Mouse (Mus musculus): ENCODE measurements around the gene Acad12. TPM values are rescaled to one million over a fixed set of nuclear protein-coding genes. Genes with fewer than 3 reads are reported as not detected.

Acad12 gene
- polyA plus RNA-seq, 1 experiment from 2014 or later = 1.7 TPM

- ATAC-seq (ENCODE audit: low FRiP score) = no peak
Observed at GRCm38 (mm10) chr5:121570787-121571186, 48.0 kb downstream of the Acad12 start.

DNA sequence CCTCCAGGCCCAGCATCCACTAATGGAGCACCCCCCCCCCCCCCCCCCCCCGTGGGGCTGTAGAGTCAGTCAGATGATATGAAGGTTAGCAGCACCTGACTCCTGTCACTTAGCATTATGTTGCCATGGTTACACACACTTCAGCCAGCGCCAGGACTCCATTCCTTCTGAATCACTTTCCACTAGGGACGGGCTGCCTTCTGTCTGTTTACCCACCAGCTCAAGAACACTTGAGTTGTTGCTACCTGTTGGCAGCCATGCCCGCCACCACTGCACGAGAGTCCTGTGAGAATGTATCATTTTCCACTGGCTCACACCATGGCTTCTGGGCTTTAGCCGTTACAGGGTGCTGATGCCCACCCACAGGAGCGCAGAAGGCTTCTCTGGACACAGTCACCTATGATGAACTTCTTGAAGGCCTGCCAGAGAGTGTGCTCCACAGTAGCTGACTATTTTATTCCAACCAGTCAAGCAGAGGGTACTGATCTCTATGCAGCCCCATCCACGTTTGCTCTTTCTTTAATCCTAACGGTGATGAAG is 48.8 kb downstream of the Acad12 start:
- no peaks in the 10 kb centered on the region for H3K9me3 ChIP-seq
- ATAC-seq (ENCODE audit: low FRiP score) = no peak

More at GRCm38 (mm10) chr5:121570787-121571186, 48.0 kb downstream of the Acad12 start:
- Histone ChIP-seq H3K36me3 (peaks cover 66% of the 10 kb centered on the region), H3K4me2 (no peak overlapping the region), H3K9ac (no peak overlapping the region), H3K27ac (no peak overlapping the region), H3K4me1 (replicated peaks) (no peaks in the 10 kb centered on the region), H3K4me3 (no peak overlapping the region), H3K27me3 (no peaks in the 10 kb centered on the region), H3K9me3 (no peaks in the 10 kb centered on the region)
- WGBS = 81% methylated on average over 1 of the region's 1 CpGs

DNA sequence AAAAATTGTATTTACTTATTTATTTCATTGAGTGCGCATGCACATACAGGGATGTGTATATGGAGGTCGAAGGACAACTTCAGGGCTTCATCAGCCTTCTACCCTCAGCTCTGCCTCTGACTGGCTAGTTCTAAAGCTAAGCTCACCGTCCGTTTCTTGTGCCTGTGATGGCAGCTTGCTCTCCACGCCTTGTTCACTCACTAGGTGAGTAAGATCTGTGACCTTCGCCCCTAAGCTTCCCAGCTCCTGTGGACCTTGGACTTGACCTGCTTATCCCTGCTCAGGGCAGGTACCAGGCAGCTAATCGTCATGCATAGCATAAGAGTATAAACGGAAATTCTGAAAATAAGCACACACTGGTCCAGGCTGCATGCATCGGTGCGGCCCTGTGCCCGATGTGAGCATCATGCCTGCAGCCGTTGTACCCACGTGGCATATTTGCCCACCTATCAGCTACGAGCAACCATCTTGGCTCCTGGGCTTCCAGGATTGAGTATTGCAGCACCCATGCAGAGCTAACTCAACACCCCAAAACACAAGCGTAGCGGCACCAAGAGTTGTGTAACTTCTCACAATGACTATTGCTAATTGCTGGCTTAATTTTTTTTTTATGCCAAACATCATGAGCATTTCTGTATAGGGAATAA is 52.6 kb downstream of the Acad12 start:
- ATAC-seq (ENCODE audit: low FRiP score) = no peak
- Histone ChIP-seq H3K4me3 (no peak overlapping the region), H3K36me3 (peaks cover 25% of the 10 kb centered on the region), H3K27ac (no peak overlapping the region), H3K4me2 (no peak overlapping the region), H3K9ac (no peak overlapping the region), H3K9me3 (no peaks in the 10 kb centered on the region), H3K27me3 (no peaks in the 10 kb centered on the region), H3K4me1 (replicated peaks) (no peaks in the 10 kb centered on the region)
- 93% methylated on average over 16 of the region's 16 CpGs for WGBS

More for the DNA sequence above, 48.8 kb downstream of the Acad12 start:
- no peaks in the 10 kb centered on the region for H3K27me3 ChIP-seq
- no peak overlapping the region for H3K4me2 ChIP-seq
- H3K36me3 ChIP-seq = peaks cover 59% of the 10 kb centered on the region
- no peaks in the 10 kb centered on the region for H3K4me1 ChIP-seq (replicated peaks)
- no peak overlapping the region for H3K27ac ChIP-seq
- H3K4me3 ChIP-seq = no peak overlapping the region
- H3K9ac ChIP-seq = no peak overlapping the region
- 75% methylated on average over 9 of the region's 9 CpGs for WGBS

- H3K36me3 ChIP-seq = peaks cover 14% of the 10 kb centered on the region; the same call in 1 of the 2 replicates
- H3K27me3 ChIP-seq = no peaks in the 10 kb centered on the region
- H3K9ac ChIP-seq = no peak overlapping the region
- H3K27ac ChIP-seq = no peak overlapping the region
- peak overlapping the region; percentile 31 for H3K4me2 ChIP-seq
- WGBS = 15% methylated on average over 11 of the region's 11 CpGs
- no peaks in the 10 kb centered on the region for H3K9me3 ChIP-seq
- ATAC-seq (ENCODE audit: low FRiP score) = no peak
- H3K4me1 ChIP-seq (replicated peaks) = no peaks in the 10 kb centered on the region
- H3K4me3 ChIP-seq = no peak overlapping the region
Observed at GRCm38 (mm10) chr5:121564468-121564895, 54.3 kb downstream of the Acad12 start.

GRCm38 (mm10) chr5:121562436-121562835 is 56.3 kb downstream of the Acad12 start:
- WGBS = 91% methylated on average over 3 of the region's 3 CpGs

GRCm38 (mm10) chr5:121549196-121549595 is 69.5 kb downstream of the Acad12 start:
- WGBS = 90% methylated on average over 7 of the region's 7 CpGs
- Histone ChIP-seq H3K4me3 (no peak overlapping the region), H3K4me1 (replicated peaks) (peaks cover 16% of the 10 kb centered on the region), H3K9me3 (no peaks in the 10 kb centered on the region), H3K36me3 (no peaks in the 10 kb centered on the region), H3K4me2 (no peak overlapping the region), H3K27ac (no peak overlapping the region), H3K27me3 (no peaks in the 10 kb centered on the region), H3K9ac (no peak overlapping the region)
- ATAC-seq (ENCODE audit: low FRiP score) = no peak

More at GRCm38 (mm10) chr5:121562436-121562835, 56.3 kb downstream of the Acad12 start:
- no peaks in the 10 kb centered on the region for H3K4me1 ChIP-seq (replicated peaks)
- H3K36me3 ChIP-seq = peaks cover under 1% of the 10 kb centered on the region; the same call in 1 of the 2 replicates
- H3K9ac ChIP-seq = no peak overlapping the region
- H3K9me3 ChIP-seq = no peaks in the 10 kb centered on the region
- no peak overlapping the region for H3K4me2 ChIP-seq
- H3K27me3 ChIP-seq = no peaks in the 10 kb centered on the region
- H3K27ac ChIP-seq = no peak overlapping the region
- H3K4me3 ChIP-seq = no peak overlapping the region
- ATAC-seq (ENCODE audit: low FRiP score) = no peak

GRCm38 (mm10) chr5:121547084-121547483 is 71.7 kb downstream of the Acad12 start:
- no peak for ATAC-seq (ENCODE audit: low FRiP score)
- Histone ChIP-seq H3K27ac (no peak overlapping the region), H3K4me1 (replicated peaks) (peaks cover 36% of the 10 kb centered on the region), H3K9ac (0 out of 2 replicates have a peak overlapping the region, but pooled peaks have one; percentile 99), H3K4me3 (no peak overlapping the region), H3K27me3 (no peaks in the 10 kb centered on the region), H3K4me2 (no peak overlapping the region), H3K9me3 (no peaks in the 10 kb centered on the region), H3K36me3 (no peaks in the 10 kb centered on the region)
- WGBS = 99% methylated on average over 3 of the region's 3 CpGs

Other genes starting within 250 kb of the Acad12 start
- 139 and 145 TPM in 2 replicates for gene Trafd1, start 233.3 kb downstream of the Acad12 start, polyA plus RNA-seq (2015; fragmentation: Nextera tagmentation; extraction: Ambion mirVana)
- 47.7 and 51.8 TPM in 2 replicates for gene Naa25, start 221.0 kb downstream of the Acad12 start, polyA plus RNA-seq (2015; fragmentation: Nextera tagmentation; extraction: Ambion mirVana)
- gene Tmem116, start 167.0 kb downstream of the Acad12 start, polyA plus RNA-seq (2015; fragmentation: Nextera tagmentation; extraction: Ambion mirVana) = 1.9 and 2.2 TPM in 2 replicates
- gene Erp29, start 166.4 kb downstream of the Acad12 start, polyA plus RNA-seq (2015; fragmentation: Nextera tagmentation; extraction: Ambion mirVana) = 165 and 166 TPM in 2 replicates
- gene Adam1b, start 115.5 kb downstream of the Acad12 start, polyA plus RNA-seq (2015; fragmentation: Nextera tagmentation; extraction: Ambion mirVana) = 0.13 TPM in 1 of 2 replicates, not detected in the other
- gene Adam1a, start 73.5 kb downstream of the Acad12 start, polyA plus RNA-seq (2015; fragmentation: Nextera tagmentation; extraction: Ambion mirVana) = 3.9 TPM in 2 replicates
- gene Gm42878, start 73.5 kb downstream of the Acad12 start, polyA plus RNA-seq (2015; fragmentation: Nextera tagmentation; extraction: Ambion mirVana) = not detected in 2 replicates
- 55.0 and 59.7 TPM in 2 replicates for gene Mapkapk5, start 73.0 kb downstream of the Acad12 start, polyA plus RNA-seq (2015; fragmentation: Nextera tagmentation; extraction: Ambion mirVana)
- gene Aldh2, start 25.1 kb downstream of the Acad12 start, polyA plus RNA-seq (2015; fragmentation: Nextera tagmentation; extraction: Ambion mirVana) = 104 and 109 TPM in 2 replicates
- gene Acad10, start 41.6 kb upstream of the Acad12 start, polyA plus RNA-seq (2015; fragmentation: Nextera tagmentation; extraction: Ambion mirVana) = 1.7 and 1.9 TPM in 2 replicates
- 44.3 and 44.5 TPM in 2 replicates for gene Brap, start 41.6 kb upstream of the Acad12 start, polyA plus RNA-seq (2015; fragmentation: Nextera tagmentation; extraction: Ambion mirVana)
- gene Atxn2, start 92.4 kb upstream of the Acad12 start, polyA plus RNA-seq (2015; fragmentation: Nextera tagmentation; extraction: Ambion mirVana) = 60.9 and 68.3 TPM in 2 replicates
- gene Sh2b3, start 218.7 kb upstream of the Acad12 start, polyA plus RNA-seq (2015; fragmentation: Nextera tagmentation; extraction: Ambion mirVana) = 6.4 and 6.5 TPM in 2 replicates
- 45.5 and 47.4 TPM in 2 replicates for gene Pheta1, start 230.0 kb upstream of the Acad12 start, polyA plus RNA-seq (2015; fragmentation: Nextera tagmentation; extraction: Ambion mirVana)

All from hindbrain, embryonic 13.5 days (tissue).